Mouse (Mus musculus): ENCODE results near the gene Unc5c.

Gene Unc5c

GRCm38 (mm10) chr3:141724499-141724898 lies 259.5 kb downstream of the Unc5c start:
- no peak for DNase-seq

- DNase-seq = no peak
Measured at GRCm38 (mm10) chr3:141725432-141725831, 260.4 kb downstream of the Unc5c start.

GRCm38 (mm10) chr3:141733844-141734243 lies 268.8 kb downstream of the Unc5c start:
- no peak for DNase-seq

DNA sequence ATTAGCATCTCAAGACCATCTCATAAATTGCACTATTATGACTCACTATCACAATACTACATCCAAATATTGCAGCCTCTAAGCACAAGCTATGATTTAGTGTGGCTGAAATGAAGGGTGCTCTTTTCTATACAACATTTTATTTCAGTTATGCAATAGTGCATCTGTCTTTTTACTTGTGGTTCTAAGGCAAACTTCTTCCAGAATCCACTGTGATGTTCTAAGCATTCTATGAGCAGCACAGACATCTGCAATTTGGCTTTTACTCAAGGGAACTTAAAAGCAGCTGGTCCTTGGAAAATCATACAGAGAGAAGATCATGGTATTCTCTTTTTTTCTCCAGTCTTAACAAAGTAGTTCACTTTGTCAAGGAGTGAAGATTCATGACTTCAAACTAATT lies 270.3 kb downstream of the Unc5c start:
- no peak for DNase-seq

- DNase-seq = no peak
Measured at GRCm38 (mm10) chr3:141745322-141745721, 280.3 kb downstream of the Unc5c start.

GRCm38 (mm10) chr3:141748694-141749381 lies 283.8 kb downstream of the Unc5c start:
- DNase-seq = no peak

- DNase-seq = no peak
Measured at GRCm38 (mm10) chr3:141752172-141752571, 287.2 kb downstream of the Unc5c start.

DNA sequence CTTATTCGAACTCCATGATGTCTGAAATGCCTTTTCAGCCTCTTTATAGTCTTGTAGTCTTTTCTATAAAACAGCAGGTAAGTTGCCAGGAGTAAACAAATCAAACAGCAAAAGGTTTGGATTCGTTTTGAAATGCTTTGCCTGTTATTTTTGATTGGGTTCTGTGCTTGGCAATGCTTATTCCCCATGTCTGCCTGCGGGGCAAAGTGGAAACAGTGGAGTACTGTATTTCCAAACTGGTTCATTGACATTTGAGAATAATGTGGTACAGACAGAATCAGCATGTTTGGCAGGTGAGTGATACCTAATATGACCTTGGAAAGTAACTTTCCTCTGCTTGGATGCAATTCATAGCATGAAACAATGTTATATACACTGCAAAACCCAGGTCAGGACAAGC lies 292.2 kb downstream of the Unc5c start:
- DNase-seq = no peak

GRCm38 (mm10) chr3:141778411-141778919 lies 313.4 kb downstream of the Unc5c start:
- no peak for DNase-seq

DNA sequence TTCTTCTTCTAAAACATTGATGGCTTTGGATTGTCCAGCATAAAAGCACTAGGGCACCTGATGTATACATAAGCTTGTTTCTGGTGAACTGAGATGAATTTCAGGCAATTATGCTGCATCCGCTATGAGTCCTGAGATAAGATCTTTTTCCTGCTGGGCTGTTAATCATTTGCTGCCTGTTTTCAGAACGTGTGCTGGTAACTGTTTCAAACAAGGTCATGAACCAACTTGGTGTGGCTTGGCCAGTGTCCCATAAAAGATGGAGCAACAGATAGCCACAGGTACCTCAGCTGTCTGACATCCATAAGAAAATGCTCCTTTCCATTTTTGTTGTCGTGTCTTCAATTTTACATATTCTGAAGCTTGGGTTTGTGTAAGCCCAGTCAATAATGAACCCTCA lies 314.2 kb downstream of the Unc5c start:
- no peak for DNase-seq

GRCm38 (mm10) chr3:141782553-141782952 lies 317.5 kb downstream of the Unc5c start:
- DNase-seq = no peak

- DNase-seq = no peak
Measured at GRCm38 (mm10) chr3:141791026-141791780, 326.2 kb downstream of the Unc5c start.

DNA sequence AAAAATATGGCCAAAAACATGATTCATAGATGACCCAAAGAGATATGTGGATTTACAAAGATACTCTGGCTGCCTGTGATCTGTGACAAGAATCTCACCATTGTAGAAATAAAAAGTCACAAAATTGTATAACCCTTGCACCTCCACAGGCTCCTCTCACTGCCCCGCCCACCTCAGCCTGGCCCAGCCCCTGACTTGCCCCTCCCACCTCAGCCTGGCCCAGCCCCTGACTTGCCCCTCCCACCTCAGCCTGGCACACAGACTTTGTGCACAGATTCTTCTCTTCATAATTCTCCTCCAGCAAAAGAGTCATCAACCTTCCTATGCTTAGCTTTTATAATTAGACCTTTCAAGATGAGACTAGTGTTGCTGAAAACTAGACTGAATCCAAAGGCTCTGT lies 327.1 kb downstream of the Unc5c start:
- no peak for DNase-seq

- no peak for DNase-seq
Measured at GRCm38 (mm10) chr3:141793755-141794154, 328.7 kb downstream of the Unc5c start.

- no peak for DNase-seq
Measured at GRCm38 (mm10) chr3:141794371-141794770, 329.4 kb downstream of the Unc5c start.

DNA sequence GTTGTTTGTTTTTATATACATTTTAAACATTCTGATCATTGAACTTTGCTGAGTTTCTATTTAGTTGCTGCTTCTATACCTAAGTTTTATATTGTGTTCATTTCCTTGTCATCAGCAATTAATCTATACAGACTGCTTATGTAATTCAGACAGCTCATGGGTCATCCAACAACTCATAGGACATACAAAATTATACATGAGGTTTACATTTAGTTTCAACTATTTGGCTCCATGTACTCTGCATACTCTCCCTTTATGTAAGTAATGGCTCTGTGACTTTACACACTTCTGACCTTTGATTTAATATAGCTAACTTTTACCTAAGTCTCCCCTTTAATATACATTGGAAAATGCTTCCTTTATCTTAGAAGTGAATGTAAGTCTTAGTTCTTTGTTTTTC lies 332.4 kb downstream of the Unc5c start:
- DNase-seq = no peak

DNA sequence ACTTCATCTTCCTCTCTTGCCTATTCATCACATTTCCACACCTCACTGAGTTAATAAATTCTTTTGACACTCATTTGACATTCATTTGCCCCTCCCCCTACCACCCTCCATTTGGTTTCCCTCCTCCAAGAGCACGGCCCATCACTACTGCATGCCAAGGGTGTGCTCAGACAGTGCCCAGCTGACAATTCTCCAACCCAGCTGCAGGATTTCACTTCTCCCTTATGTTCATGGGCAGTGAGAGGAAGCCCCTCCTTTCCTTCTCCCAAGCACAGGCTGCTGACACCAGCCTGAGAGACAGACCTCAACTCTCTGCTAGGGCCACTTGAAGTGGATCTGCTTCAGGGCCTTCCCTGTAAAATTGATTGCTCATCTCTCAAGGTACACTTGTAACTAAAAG lies 332.8 kb downstream of the Unc5c start:
- DNase-seq = no peak

DNA sequence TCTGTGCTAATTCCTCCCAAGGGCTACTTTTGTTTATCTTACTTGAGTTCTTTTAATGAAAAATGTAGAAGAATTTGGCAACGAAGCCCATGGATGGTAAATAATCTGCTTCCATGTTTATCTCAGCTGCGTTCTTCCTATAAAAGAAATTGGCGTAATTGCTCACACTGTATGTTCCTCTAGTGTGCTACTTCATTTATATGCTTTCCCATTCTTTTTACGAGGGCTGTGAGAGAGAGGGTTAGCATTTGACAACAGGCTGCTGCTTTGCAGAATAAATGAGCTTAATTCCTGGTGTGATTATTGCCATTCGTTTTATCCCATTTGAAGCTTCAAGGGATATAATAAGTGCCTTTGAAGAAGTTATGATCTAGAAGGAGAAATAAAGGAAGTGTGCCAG lies 339.1 kb downstream of the Unc5c start:
- DNase-seq = no peak

DNA sequence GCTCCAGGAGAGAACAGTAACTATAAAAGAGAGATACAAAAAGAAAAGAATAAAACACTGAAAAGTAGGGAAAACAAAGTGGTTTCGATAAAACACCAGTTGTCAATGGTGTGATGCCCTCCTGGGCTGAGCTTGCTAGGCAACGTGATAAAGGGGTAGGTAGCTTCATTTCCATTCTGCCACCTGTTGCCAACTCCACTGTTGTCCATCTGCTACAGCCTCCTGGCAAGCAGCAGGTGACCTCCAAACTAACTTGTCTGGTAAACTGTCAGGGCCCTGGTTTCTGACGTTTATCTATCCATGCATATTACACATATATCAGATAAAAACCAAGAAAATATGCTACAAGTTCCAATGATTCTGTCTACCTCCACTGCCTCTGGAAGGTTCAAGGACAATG lies 344.6 kb downstream of the Unc5c start:
- DNase-seq = no peak

DNA sequence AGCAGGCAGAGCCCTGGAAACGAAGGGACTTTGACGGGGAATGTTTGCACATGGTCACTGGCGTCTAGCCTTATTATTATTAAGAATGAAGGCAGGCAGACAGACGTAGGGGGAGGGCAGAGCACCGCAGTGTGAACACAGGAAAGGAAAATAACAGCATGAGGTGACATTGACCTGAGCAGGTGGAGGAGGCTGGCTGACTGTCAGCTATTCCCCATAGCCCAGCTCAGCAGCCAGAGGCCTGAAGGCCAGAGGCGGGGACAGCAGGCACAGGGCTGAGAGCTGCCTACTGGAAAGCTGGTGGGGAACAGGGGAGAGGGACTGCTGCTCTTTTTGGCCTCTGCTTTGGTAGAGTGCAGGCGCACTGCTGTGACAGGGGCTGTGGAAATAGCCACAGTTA lies 345.9 kb downstream of the Unc5c start:
- DNase-seq = no peak

- no peak for DNase-seq
Measured at GRCm38 (mm10) chr3:141811348-141811747, 346.3 kb downstream of the Unc5c start.

GRCm38 (mm10) chr3:141814776-141815175 lies 349.8 kb downstream of the Unc5c start:
- no peak for DNase-seq

DNA sequence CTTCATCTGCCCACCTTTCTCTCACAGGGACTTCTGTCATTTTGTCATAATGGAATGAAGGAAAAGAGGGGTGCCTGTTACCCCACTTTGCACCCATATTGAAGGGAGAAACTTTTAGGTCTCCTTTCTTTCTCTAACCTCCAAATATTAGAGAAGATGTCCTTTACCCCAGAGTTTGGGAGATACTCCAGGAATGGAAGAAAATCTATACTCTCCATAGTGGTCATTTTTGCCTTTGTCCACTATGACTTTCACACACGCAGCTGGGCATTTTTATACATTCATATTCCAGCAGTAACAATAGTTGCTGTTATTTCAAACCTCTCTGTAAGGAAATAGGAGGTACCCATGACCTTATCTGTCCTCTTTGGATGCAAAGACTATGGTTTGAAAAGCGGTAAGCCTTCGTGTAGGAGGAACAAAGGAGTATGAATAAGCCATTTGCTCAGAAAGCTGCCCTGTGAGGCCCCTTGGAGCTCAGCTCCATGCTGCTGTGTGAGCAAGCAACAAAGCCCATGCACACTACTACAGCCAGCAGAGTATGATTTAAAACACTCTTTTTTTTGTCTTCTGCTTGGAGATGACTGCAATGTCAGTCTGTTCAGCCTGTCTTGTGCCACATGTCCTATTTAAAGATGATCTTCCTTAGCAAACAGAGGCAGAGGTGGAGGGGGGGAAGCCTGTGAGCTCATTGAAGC lies 353.7 kb downstream of the Unc5c start:
- no peak for DNase-seq
